Mouse (Mus musculus) lung, embryonic 16.5 days (tissue): ENCODE results near the gene Gm17689. TPM values are rescaled to one million over a fixed set of nuclear protein-coding genes. Genes with fewer than 3 reads are reported as not detected.

ENCODE experiments used
- ATAC-seq: fragments of 200-750 bp; cut with Nextera tagmentation; 2 replicates; pipeline ENCODE4 v1.8.0; 2017; ENCODE audit warnings: low read depth, mild to moderate bottlenecking, moderate library complexity
- H3K27ac ChIP-seq: fragments of 300-500 bp; sonication (generic); 2 replicates; pipeline ENCODE4 v1.5.1; 2014; ENCODE audit warnings: mild to moderate bottlenecking, control low read depth, low read length
- H3K27me3 ChIP-seq: fragments of 300-500 bp; sonication (generic); 2 replicates; pipeline ENCODE4 v1.6.1; 2014; ENCODE audit warnings: low read depth, low read length, mixed read lengths; ENCODE audit not compliant: control insufficient read depth, insufficient read depth
- H3K36me3 ChIP-seq: fragments of 300-500 bp; sonication (generic); 2 replicates; pipeline ENCODE4 v1.6.1; 2014; ENCODE audit warnings: low read length; ENCODE audit not compliant: control insufficient read depth, insufficient read depth
- H3K4me1 ChIP-seq: fragments of 300-500 bp; sonication (generic); replicated peaks from 2 replicates; pipeline ENCODE4 v1.6.1; 2014; ENCODE audit warnings: low read length, mixed read lengths; ENCODE audit not compliant: control insufficient read depth, insufficient read depth
- H3K4me2 ChIP-seq: fragments of 300-500 bp; sonication (generic); 2 replicates; pipeline ENCODE4 v1.6.1; 2014; ENCODE audit warnings: low read depth, low read length, control low read depth
- H3K4me3 ChIP-seq: fragments of 300-500 bp; sonication (generic); 2 replicates; pipeline ENCODE4 v1.5.1; 2014; ENCODE audit warnings: mild to moderate bottlenecking, low read length, control low read depth
- H3K9ac ChIP-seq: fragments of 300-500 bp; sonication (generic); 2 replicates; pipeline ENCODE4 v1.6.1; 2014; ENCODE audit warnings: low read length, control low read depth
- H3K9me3 ChIP-seq: fragments of 300-500 bp; sonication (generic); 2 replicates; pipeline ENCODE4 v1.6.1; 2016; ENCODE audit warnings: low read length; ENCODE audit not compliant: control insufficient read depth
- WGBS: fragments of 180-500 bp; shearing (Covaris S2); extraction: QIAGEN DNeasy Blood & Tissue Kit; methylation state at CpG from one replicate; pipeline ENCODE4 v1.1.7; 2014; 5-methylcytosine and 5-hydroxymethylcytosine counted together
- polyA plus RNA-seq: library from polyadenylated mRNA; unstranded; fragments of >200 nt; fragmentation: Nextera tagmentation; extraction: Ambion mirVana; gene quantifications from 2 replicates; pipeline ENCODE4 v1.2.1, GENCODE M21; 2015

The Gm17689 gene
- polyA plus RNA-seq = not detected in 2 replicates

DNA sequence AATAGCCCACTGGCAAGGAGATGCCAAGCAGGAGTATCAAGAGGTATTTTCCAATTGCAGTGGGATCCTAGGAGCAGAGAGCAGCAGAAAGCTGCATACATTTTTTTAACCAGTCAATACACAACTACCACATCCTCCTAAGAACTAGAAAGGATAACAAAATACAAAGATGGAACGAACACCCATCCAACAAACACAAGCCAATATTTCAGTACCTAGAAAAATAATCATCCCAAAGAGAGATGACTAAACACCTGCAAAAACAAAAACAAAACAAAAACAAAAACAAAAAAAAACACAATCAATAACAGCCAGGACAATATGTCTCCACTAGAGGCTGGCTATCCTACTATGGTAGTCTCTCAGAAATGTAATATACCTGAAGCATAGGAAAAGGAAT lies at the start of gene Gm17689:
TSS of gene Gm17689 (minus strand) at position 101 of the 400 bp plus-strand sequence.
- ATAC-seq = no peak

DNA sequence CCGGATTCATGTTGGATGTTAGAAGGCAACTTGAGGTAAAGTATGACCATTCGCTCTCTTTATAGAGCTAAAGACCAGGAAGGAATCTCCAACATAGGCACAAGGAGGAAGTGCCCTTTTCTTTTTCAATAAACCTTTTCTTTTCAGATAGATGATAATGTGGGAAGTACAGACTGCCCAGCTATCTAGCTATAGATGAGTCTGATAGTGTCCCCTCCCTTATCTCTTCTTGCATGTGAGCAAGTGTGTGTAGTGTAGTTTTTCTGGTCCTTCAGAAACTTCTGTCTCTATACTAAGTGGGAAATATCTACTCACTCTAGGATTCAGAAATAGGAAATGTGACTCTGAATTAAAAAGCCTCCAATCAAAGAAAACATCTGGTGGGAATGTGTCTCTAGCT lies 40.6 kb downstream of the Gm17689 start, which contains the start of gene Gm5615:
TSS of gene Gm5615 (minus strand) at position 101 of the 400 bp plus-strand sequence.
- 87% methylated on average over 2 of the region's 2 CpGs for WGBS
- Histone ChIP-seq H3K9me3 (no peaks in the 10 kb centered on the region), H3K36me3 (no peaks in the 10 kb centered on the region), H3K27ac (no peak within 1 kb of the TSS), H3K4me1 (no peaks in the 10 kb centered on the region), H3K4me3 (no peak within 1 kb of the TSS), H3K4me2 (no peak within 1 kb of the TSS), H3K9ac (no peak within 1 kb of the TSS), H3K27me3 (no peaks in the 10 kb centered on the region)
- no peak for ATAC-seq

More for the DNA sequence above, at the start of gene Gm17689:
- no peak within 1 kb of the TSS for H3K4me3 ChIP-seq
- no peak within 1 kb of the TSS for H3K27ac ChIP-seq
- H3K4me2 ChIP-seq = no peak within 1 kb of the TSS
- no peaks in the 10 kb centered on the region for H3K27me3 ChIP-seq
- WGBS = 52% methylated on average over 1 of the region's 1 CpGs
- no peaks in the 10 kb centered on the region for H3K36me3 ChIP-seq
- no peaks in the 10 kb centered on the region for H3K4me1 ChIP-seq
- no peaks in the 10 kb centered on the region for H3K9me3 ChIP-seq
- no peak within 1 kb of the TSS for H3K9ac ChIP-seq

Other genes with a start within 250 kb of the Gm17689 start
- not detected in 2 replicates for gene Gm7257, start 150.8 kb downstream of the Gm17689 start, polyA plus RNA-seq
- not detected in 2 replicates for gene Gm9513, start 107.0 kb downstream of the Gm17689 start, polyA plus RNA-seq
- gene Gm5615, start 40.7 kb downstream of the Gm17689 start, polyA plus RNA-seq = not detected in 2 replicates
- not detected in 2 replicates for gene A630095E13Rik, start 60.7 kb upstream of the Gm17689 start, polyA plus RNA-seq
- gene Acrv1, start 110.6 kb upstream of the Gm17689 start, polyA plus RNA-seq = not detected in 2 replicates
- gene Chek1, start 144.4 kb upstream of the Gm17689 start, polyA plus RNA-seq = 28.8 and 35.3 TPM in 2 replicates
- gene Stt3a, start 185.0 kb upstream of the Gm17689 start, polyA plus RNA-seq = 255 and 287 TPM in 2 replicates
- gene Ei24, start 214.8 kb upstream of the Gm17689 start, polyA plus RNA-seq = 98.9 and 101 TPM in 2 replicates
- gene Fez1, start 239.2 kb upstream of the Gm17689 start, polyA plus RNA-seq = 3.5 and 4.9 TPM in 2 replicates